ENCODE assay signal across 8 mouse cellular contexts in the genomic region with DNA sequence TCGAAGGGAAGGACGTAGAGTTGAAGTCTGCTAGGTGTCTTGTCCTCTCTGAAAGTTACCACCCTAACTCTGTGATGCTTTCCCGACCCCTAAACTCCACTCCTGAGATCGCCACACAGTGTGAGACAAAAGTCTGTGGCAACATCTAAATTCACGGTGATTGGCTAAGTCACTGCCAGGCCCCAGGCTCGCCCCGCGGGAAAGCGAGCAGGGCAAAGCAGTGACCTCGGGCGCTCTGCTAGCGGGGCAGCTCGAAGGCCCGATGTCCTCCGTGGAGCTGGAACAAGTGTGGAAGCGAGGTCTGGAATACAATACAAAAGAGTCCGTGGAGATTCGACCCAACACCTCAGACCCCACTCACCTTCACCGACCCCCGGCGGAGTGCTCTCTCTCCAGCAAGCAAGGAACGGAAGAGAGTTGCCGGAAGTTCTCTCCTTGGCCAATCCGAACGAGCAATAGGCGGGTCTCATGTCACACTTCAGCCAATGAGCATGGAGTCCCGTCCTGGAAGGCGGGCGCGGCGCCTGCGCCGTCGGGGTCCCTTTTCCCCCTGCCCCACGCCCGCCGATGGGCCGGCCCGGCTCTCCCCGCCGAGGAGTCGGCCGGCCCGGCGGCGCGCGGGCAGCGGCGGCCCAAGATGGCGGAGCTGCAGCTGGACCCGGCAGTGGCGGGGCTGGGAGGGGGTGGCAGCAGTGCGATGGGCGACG. TPM values are rescaled to one million over a fixed set of nuclear protein-coding genes. Genes with fewer than 3 reads are reported as not detected.
DNase-seq lines count a peak whose midpoint lies in the region; ATAC-seq and TF ChIP-seq lines count a peak whose summit lies in the region.

Gene Atp5h (minus strand): TSS at position 432 of the 707 bp plus-strand sequence.
Gene Kctd2 (plus strand): TSS at position 598 of the 707 bp plus-strand sequence.

- DNase-seq in brain, embryonic 14.5 days (ENCODE audit: low read depth), result peak; percentile 99
- DNase-seq in kidney, postnatal 0 days (ENCODE audit: low spot score), result peak; percentile 98
- peak; percentile 90 for DNase-seq in liver, embryonic 11.5 days (ENCODE audit: low spot score)
- peak; percentile 96 for DNase-seq in naive thymus-derived CD4-positive, alpha-beta T cell, adult 2 months (ENCODE audit: low read depth)

- TF ChIP-seq POLR2A in brain, embryonic 14.5 days (IDR thresholded peaks at IDR 0.05; ENCODE audit: borderline replicate concordance, extremely low read depth, insufficient read depth, insufficient read length, poor library complexity, severe bottlenecking), result peak; percentile 98

- no peaks in the 10 kb centered on the region for H3K27me3 ChIP-seq in C2C12 (ENCODE audit: control insufficient read depth, insufficient read depth, insufficient read length)
- H3K27me3 ChIP-seq in erythroblast, embryonic 14.5 days (ENCODE audit: control insufficient read depth), result no peaks in the 10 kb centered on the region
- no peaks in the 10 kb centered on the region for H3K27me3 ChIP-seq in heart, embryonic 12.5 days (replicated peaks)
- H3K27me3 ChIP-seq in kidney, postnatal 0 days (ENCODE audit: insufficient read depth, low read length), result no peaks in the 10 kb centered on the region
- H3K27me3 ChIP-seq in liver, embryonic 11.5 days (replicated peaks; ENCODE audit: control insufficient read depth, insufficient read depth, low read length), result no peaks in the 10 kb centered on the region
- H3K27me3 ChIP-seq in stomach, embryonic 14.5 days (ENCODE audit: control insufficient read depth, insufficient read depth, low read length), result no peaks in the 10 kb centered on the region

- H3K9me3 ChIP-seq in erythroblast, embryonic 14.5 days (ENCODE audit: control insufficient read depth, low read length), result no peaks in the 10 kb centered on the region
- no peaks in the 10 kb centered on the region for H3K9me3 ChIP-seq in heart, embryonic 12.5 days (replicated peaks)
- H3K9me3 ChIP-seq in kidney, postnatal 0 days (replicated peaks; ENCODE audit: low read length), result no peaks in the 10 kb centered on the region
- no peaks in the 10 kb centered on the region for H3K9me3 ChIP-seq in liver, embryonic 11.5 days (ENCODE audit: control insufficient read depth, low read length)
- H3K9me3 ChIP-seq in stomach, embryonic 14.5 days (ENCODE audit: control insufficient read depth, low read depth, low read length), result no peaks in the 10 kb centered on the region

- peaks cover 54% of the 10 kb centered on the region for H3K79me2 ChIP-seq in C2C12 (ENCODE audit: control insufficient read depth, insufficient read depth)

- H3K4me3 ChIP-seq in C2C12 (ENCODE audit: insufficient read depth, poor library complexity, severe bottlenecking), result peak within 1 kb of the TSS; percentile 97
- H3K4me3 ChIP-seq in erythroblast, embryonic 14.5 days (replicated peaks), result peak within 1 kb of the TSS; percentile 99
- peak within 1 kb of the TSS; percentile 99 for H3K4me3 ChIP-seq in heart, embryonic 12.5 days
- peak within 1 kb of the TSS; percentile 98 for H3K4me3 ChIP-seq in kidney, postnatal 0 days (replicated peaks; ENCODE audit: low read depth, low read length)
- peak within 1 kb of the TSS; percentile 97 for H3K4me3 ChIP-seq in liver, embryonic 11.5 days (ENCODE audit: low read depth, low read length)
- peak within 1 kb of the TSS; percentile 78 for H3K4me3 ChIP-seq in stomach, embryonic 14.5 days (ENCODE audit: low read depth, low read length)

- ATAC-seq in heart, embryonic 12.5 days (ENCODE audit: insufficient number of reproducible peaks, low FRiP score), result peak; percentile 98
- ATAC-seq in kidney, postnatal 0 days (replicated peaks; ENCODE audit: low FRiP score, low read depth), result peak; percentile 97
- ATAC-seq in liver, embryonic 11.5 days (replicated peaks; ENCODE audit: low FRiP score), result peak; percentile 98
- ATAC-seq in stomach, embryonic 14.5 days (ENCODE audit: insufficient number of reproducible peaks, insufficient read depth, low FRiP score, low read depth), result peak; percentile 98

- under 1% methylated on average over 53 of the region's 56 CpGs for WGBS in heart, embryonic 12.5 days
- under 1% methylated on average over 53 of the region's 56 CpGs for WGBS in kidney, postnatal 0 days
- WGBS in liver, embryonic 11.5 days, result under 1% methylated on average over 56 of the region's 56 CpGs
- WGBS in stomach, embryonic 14.5 days, result under 1% methylated on average over 42 of the region's 56 CpGs

- peaks cover 50% of the 10 kb centered on the region for H3K36me3 ChIP-seq in C2C12 (ENCODE audit: control insufficient read depth, insufficient read depth)
- H3K36me3 ChIP-seq in erythroblast, embryonic 14.5 days (ENCODE audit: control insufficient read depth), result peaks cover 50% of the 10 kb centered on the region
- peaks cover 52% of the 10 kb centered on the region for H3K36me3 ChIP-seq in heart, embryonic 12.5 days
- H3K36me3 ChIP-seq in kidney, postnatal 0 days (ENCODE audit: insufficient read depth, low read length), result peaks cover 13% of the 10 kb centered on the region; the same call in 1 of the 2 replicates
- H3K36me3 ChIP-seq in liver, embryonic 11.5 days (ENCODE audit: control insufficient read depth, insufficient read depth, low read length), result peaks cover 20% of the 10 kb centered on the region
- H3K36me3 ChIP-seq in stomach, embryonic 14.5 days (ENCODE audit: control insufficient read depth, insufficient read depth, low read length), result peaks cover 34% of the 10 kb centered on the region

- H3K4me1 ChIP-seq in erythroblast, embryonic 14.5 days (ENCODE audit: control insufficient read depth), result peaks cover 49% of the 10 kb centered on the region
- H3K4me1 ChIP-seq in heart, embryonic 12.5 days (replicated peaks), result peaks cover 58% of the 10 kb centered on the region
- peaks cover 13% of the 10 kb centered on the region; the same call in 1 of the 2 replicates for H3K4me1 ChIP-seq in kidney, postnatal 0 days (replicated peaks; ENCODE audit: insufficient read depth, low read length)
- peaks cover 21% of the 10 kb centered on the region for H3K4me1 ChIP-seq in liver, embryonic 11.5 days (replicated peaks; ENCODE audit: control insufficient read depth, insufficient read depth, low read length)
- H3K4me1 ChIP-seq in stomach, embryonic 14.5 days (ENCODE audit: control insufficient read depth, insufficient read depth, low read length), result peaks cover 18% of the 10 kb centered on the region

- peak within 1 kb of the TSS; percentile 97 for H3K4me2 ChIP-seq in heart, embryonic 12.5 days
- H3K4me2 ChIP-seq in kidney, postnatal 0 days (ENCODE audit: low read length), result peak within 1 kb of the TSS; percentile 97
- H3K4me2 ChIP-seq in liver, embryonic 11.5 days, result peak within 1 kb of the TSS; percentile 100
- peak within 1 kb of the TSS; percentile 98 for H3K4me2 ChIP-seq in stomach, embryonic 14.5 days (replicated peaks; ENCODE audit: low read depth, low read length)

- H3ac ChIP-seq in C2C12 (ENCODE audit: control insufficient read depth, insufficient read length, low read depth), result peak within 1 kb of the TSS; percentile 98

- TF ChIP-seq CTCF in C2C12 (IDR thresholded peaks at IDR 0.05; ENCODE audit: control insufficient read depth, insufficient read depth, insufficient read length), result no peak
- no peak for TF ChIP-seq CTCF in brain, embryonic 14.5 days (IDR thresholded peaks at IDR 0.05; ENCODE audit: borderline replicate concordance, extremely low read depth, insufficient read depth, insufficient read length)
- TF ChIP-seq CTCF in kidney, postnatal 0 days (IDR thresholded peaks at IDR 0.05; ENCODE audit: low read depth), result no peak

- peak within 1 kb of the TSS; percentile 92 for H3K27ac ChIP-seq in heart, embryonic 12.5 days (ENCODE audit: poor library complexity, severe bottlenecking)
- peak within 1 kb of the TSS; percentile 86 for H3K27ac ChIP-seq in kidney, postnatal 0 days
- peak within 1 kb of the TSS; percentile 80 for H3K27ac ChIP-seq in liver, embryonic 11.5 days (ENCODE audit: low read depth, low read length)
- peak within 1 kb of the TSS; percentile 82 for H3K27ac ChIP-seq in stomach, embryonic 14.5 days (ENCODE audit: low read length)

- H3K79me3 ChIP-seq in C2C12 (ENCODE audit: low read depth), result peaks cover 22% of the 10 kb centered on the region

- peak within 1 kb of the TSS; percentile 100 for H3K9ac ChIP-seq in heart, embryonic 12.5 days
- H3K9ac ChIP-seq in kidney, postnatal 0 days (ENCODE audit: low read depth, low read length), result peak within 1 kb of the TSS; percentile 95
- peak within 1 kb of the TSS; percentile 94 for H3K9ac ChIP-seq in liver, embryonic 11.5 days (ENCODE audit: low read depth, low read length)
- peak within 1 kb of the TSS; percentile 96 for H3K9ac ChIP-seq in stomach, embryonic 14.5 days (replicated peaks; ENCODE audit: low read depth, low read length)

TF ChIP-seq in C2C12, 6 proteins besides CTCF, POLR2A, EP300 and RAD21:
- TF ChIP-seq USF1 (IDR thresholded peaks at IDR 0.05; ENCODE audit: low read depth) (peak; percentile 64), MYOD1 (IDR thresholded peaks at IDR 0.05; ENCODE audit: control insufficient read depth, insufficient read length, low read depth) (no peak), CEBPB (IDR thresholded peaks at IDR 0.05; ENCODE audit: low read depth) (peak; percentile 5)

RNA-seq across cellular contexts. Expression of gene Atp5h, which starts in this region (rescaled TPM):
- polyA plus RNA-seq in C2C12 (2012; fragmentation: generic; extraction: Trizol), result 530 TPM
- polyA plus RNA-seq in brain, embryonic 14.5 days (2012; rRNA removed), result 399 and 402 TPM in 2 replicates
- 19.5 and 23.1 TPM in 2 replicates for polyA plus RNA-seq in erythroblast, embryonic 14.5 days (2012)
- 1,576 and 1,627 TPM in 2 replicates for polyA plus RNA-seq in heart, embryonic 12.5 days (2016; fragmentation: Nextera tagmentation; extraction: Ambion mirVana)
- 1,541 and 1,578 TPM in 2 replicates for polyA plus RNA-seq in kidney, postnatal 0 days (2015; fragmentation: Nextera tagmentation; extraction: Ambion mirVana)
- 835 and 884 TPM in 2 replicates for polyA plus RNA-seq in liver, embryonic 11.5 days (2014; fragmentation: Nextera tagmentation; extraction: Ambion mirVana)
- polyA plus RNA-seq in stomach, embryonic 14.5 days (2014; fragmentation: Nextera tagmentation; extraction: Ambion mirVana), result 832 and 848 TPM in 2 replicates

RNA-seq across cellular contexts. Expression of gene Kctd2, which starts in this region (rescaled TPM):
- 26.7 TPM for polyA plus RNA-seq in C2C12 (2012; fragmentation: generic; extraction: Trizol)
- 45.9 and 46.8 TPM in 2 replicates for polyA plus RNA-seq in brain, embryonic 14.5 days (2012; rRNA removed)
- polyA plus RNA-seq in erythroblast, embryonic 14.5 days (2012), result 1.3 and 1.9 TPM in 2 replicates
- 16.0 and 17.5 TPM in 2 replicates for polyA plus RNA-seq in heart, embryonic 12.5 days (2016; fragmentation: Nextera tagmentation; extraction: Ambion mirVana)
- polyA plus RNA-seq in kidney, postnatal 0 days (2015; fragmentation: Nextera tagmentation; extraction: Ambion mirVana), result 19.8 and 22.2 TPM in 2 replicates
- polyA plus RNA-seq in liver, embryonic 11.5 days (2014; fragmentation: Nextera tagmentation; extraction: Ambion mirVana), result 8.4 and 8.9 TPM in 2 replicates
- polyA plus RNA-seq in stomach, embryonic 14.5 days (2014; fragmentation: Nextera tagmentation; extraction: Ambion mirVana), result 9.5 and 12.3 TPM in 2 replicates

Comparison
In these comparisons a context has a peak if more than half of its experiments do, and no peak if none do; other contexts are left out.
1. Peak in every context shown above with its lines: DNase-seq, ATAC-seq, H3K4me3 ChIP-seq and H3K27ac ChIP-seq.
2. RNA of gene Atp5h (polyA plus RNA-seq): 1,576 to 1,627 TPM in heart, embryonic 12.5 days, 1,541 to 1,578 TPM in kidney, postnatal 0 days, 835 to 884 TPM in liver, embryonic 11.5 days, 832 to 848 TPM in stomach, embryonic 14.5 days, 530 TPM in C2C12 (single experiment) and 399 to 402 TPM in brain, embryonic 14.5 days; 19.5 to 23.1 TPM in erythroblast, embryonic 14.5 days; every median in the first group is over 10 times any median in the second.